Mouse (Mus musculus): ENCODE data around the gene Abcc2. TPM values are rescaled to one million over a fixed set of nuclear protein-coding genes. Genes with fewer than 3 reads are reported as not detected.

Gene Abcc2
- polyA plus RNA-seq (2015; fragmentation: Nextera tagmentation; extraction: Ambion mirVana), result not detected in 2 replicates

DNA sequence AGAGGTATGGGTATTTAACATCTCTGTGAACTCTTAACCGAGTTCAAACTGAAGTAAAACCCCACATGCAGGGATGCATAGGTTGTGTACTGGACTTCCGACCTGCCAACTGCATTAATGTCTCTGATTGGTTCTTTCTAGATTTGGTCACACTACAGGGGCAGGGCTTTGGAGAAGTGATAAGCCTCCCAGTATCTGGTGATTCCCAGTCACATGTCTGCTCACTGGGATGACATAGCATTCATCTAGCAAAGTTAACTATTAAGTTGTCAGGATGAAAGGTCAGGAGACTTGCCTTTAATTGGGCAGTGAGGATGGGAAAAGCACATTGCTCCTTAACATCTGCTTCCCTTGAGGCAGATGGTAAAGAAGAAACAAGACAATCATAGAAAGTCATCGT lies at the start of gene Abcc2:
Abcc2 (plus strand) TSS at position 213 of the 400 bp plus-strand sequence.
- no peak for DNase-seq (ENCODE audit: low spot score)

DNA sequence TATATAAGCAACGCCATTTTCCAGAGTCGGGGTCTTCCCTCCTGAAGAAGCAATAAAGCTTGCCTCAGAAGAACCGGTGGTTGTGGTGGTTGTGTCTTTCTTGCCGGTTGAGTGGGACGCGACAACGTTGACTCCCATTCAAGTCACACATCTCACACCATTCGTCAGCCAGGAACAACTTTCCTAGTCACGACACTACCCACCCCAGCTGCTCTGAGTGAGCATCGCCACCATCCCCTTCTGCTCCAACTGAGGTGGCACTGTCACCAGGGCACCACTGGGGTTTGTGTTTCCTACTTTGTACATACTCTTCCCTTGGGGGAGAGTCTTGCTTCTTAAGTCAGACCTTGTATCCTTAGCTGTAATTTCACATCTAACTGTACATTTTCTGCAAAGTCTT lies 43.6 kb upstream of the Abcc2 start:
- DNase-seq (ENCODE audit: low spot score), result no peak

GRCm38 (mm10) chr19:43743401-43743800 lies 38.6 kb upstream of the Abcc2 start:
- no peak for DNase-seq (ENCODE audit: low spot score)

GRCm38 (mm10) chr19:43745740-43746139 lies 36.3 kb upstream of the Abcc2 start:
- no peak for DNase-seq (ENCODE audit: low spot score)

DNA sequence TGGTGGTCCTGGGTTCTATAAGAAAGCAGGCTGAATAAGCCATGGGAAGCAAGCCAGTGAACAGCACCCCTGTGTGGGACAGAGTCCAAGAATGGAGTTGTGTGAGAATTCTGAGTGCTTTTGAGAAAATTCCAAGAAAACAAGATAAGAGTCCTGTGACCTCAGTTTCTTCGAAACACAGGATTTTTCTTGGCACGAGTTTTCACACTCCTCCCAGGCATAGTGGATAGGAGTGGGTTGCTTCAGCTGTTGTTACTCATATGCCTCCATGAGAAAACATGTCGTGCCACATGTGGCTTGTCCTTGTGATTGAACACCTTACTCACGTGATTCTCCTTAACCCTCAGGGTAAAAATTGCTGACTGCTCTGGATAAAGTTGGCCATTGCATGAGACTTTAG lies 34.1 kb upstream of the Abcc2 start:
- DNase-seq (ENCODE audit: low spot score), result no peak

DNA sequence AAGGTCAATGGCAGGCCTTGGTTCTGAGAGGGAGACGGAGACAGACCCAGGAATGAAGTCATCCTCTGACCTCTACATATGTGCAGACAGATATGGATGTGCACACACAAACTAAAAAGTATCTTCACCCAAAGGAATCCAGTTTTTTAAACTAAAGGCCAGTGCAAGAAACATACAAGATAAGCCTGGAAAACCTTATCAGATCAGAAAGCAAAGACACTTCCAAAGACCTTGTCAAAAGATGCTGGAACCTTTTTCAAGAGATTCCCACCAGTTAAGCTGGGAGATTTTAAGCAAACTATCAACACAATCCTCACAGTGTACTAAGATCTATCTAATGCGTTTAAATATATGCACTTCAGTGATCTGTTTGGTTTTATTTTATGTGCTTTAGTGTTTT lies 32.0 kb upstream of the Abcc2 start:
- DNase-seq (ENCODE audit: low spot score), result no peak

GRCm38 (mm10) chr19:43752489-43753225 lies 29.3 kb upstream of the Abcc2 start, which contains the start of the genes Cutc and Cox15:
Gene Cutc (plus strand): TSS chr19:43752996.
Gene Cox15 (minus strand): TSS chr19:43753000.
- DNase-seq (ENCODE audit: low spot score), result peak; percentile 99

DNA sequence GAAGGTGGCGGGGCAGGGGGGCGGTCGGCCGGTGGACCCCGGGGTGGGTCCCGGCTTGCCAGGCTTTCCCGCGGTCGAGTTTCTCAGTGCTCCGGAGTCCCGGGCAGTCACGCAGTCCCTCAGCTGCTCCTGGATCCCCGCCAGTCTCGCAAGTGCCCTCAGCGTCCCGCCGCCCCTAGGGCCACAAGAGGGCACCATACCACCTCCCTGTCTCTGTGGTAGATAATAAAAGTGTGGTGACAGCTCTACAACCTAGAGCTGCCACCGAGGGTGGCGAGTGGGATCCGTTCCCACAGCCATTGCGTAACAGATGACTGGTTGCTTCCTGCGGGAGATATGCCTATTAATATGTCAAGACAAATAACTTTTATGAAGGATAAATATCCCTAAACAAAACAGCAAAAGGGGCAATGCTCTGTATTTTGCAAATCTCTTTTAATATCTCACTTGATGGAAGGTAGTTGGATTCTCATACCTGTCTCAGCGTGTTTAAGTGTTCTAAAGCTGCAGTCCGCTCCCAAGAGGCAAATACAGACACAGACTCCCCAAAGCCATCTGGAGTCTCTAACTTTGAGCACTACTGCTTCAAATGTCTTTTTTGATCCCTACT lies 28.7 kb upstream of the Abcc2 start:
- peak; percentile 89 for DNase-seq (ENCODE audit: low spot score)

DNA sequence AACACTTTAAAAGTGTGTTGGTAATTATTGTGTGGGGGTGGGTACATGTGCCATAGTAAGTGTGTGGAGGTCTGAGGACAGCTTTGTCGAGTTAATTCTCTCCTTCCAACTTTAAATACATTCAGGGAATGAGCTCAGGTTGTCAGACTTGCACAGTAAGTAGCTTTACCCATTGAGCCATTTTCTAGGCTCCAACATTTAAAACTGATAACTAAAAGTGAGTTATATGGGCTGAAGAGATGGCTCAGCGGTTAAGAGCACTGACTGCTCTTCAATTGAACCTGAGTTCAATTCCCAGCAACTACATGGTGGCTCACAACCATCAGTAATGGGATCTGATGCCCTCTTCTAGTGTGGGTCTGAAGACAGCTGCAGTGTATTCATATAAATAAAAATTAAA lies 27.8 kb upstream of the Abcc2 start:
- DNase-seq (ENCODE audit: low spot score), result no peak

GRCm38 (mm10) chr19:43754872-43755271 lies 27.1 kb upstream of the Abcc2 start:
- no peak for DNase-seq (ENCODE audit: low spot score)

DNA sequence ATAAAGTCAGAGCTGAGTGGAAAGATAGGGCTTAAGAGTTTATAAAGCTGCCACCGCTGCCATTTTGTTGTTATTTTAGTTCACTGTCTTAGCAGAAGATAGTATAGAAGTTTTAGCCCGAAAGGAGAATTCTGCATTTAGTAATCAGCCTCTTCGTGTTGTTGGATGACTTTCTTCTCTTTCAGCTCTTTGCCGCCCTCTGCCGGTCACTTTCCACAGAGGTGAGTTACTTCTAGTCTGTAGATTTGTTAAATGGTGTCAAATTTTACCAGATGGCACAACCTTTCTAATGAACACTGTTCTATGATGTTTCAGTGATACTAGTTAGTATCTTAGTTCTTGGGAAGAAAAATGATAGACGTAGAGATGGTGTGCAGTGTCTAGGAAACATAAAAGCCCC lies 21.5 kb upstream of the Abcc2 start:
- peak; percentile 83 for DNase-seq (ENCODE audit: low spot score)

- DNase-seq (ENCODE audit: low spot score), result peak; percentile 5
These were observed 20.3 kb upstream of the Abcc2 start for GRCm38 (mm10) chr19:43761543-43762256.

DNA sequence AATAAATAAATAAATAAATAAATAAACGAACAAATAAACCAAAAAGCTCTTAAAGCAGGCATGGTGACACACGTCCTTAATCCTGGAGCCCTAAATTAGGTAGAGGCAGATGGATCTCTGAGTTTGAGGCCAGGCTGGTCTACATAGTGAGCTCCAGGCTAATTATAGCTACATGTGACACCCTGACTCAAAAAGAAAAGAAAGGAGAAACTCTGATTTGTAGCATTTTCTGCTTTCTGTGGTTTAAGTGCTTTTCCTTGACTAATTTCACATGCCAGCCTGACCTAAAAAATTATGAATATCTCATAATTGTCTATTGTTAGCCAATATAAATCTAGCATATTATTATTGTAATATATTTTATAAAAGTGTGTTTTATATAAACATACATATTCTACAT lies 19.6 kb upstream of the Abcc2 start:
- no peak for DNase-seq (ENCODE audit: low spot score)

DNA sequence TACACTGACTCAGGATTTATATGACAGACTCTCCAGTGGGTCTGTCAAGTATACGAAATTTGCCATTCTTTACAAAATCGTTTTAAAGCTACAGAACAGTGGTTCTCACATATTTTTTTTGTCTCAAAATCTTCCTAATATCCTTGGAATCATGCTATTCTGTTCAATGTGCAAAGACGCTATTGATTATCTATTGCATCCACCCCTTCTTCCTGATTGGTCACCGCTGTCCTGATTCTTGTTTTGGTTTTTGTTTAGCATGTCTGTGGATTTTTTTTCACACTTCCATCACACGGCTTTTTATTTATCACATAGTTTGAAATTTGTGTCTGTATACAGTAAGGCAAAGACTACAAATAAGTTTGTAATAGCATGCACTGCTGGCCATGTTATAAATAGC lies 15.5 kb upstream of the Abcc2 start:
- DNase-seq (ENCODE audit: low spot score), result no peak

GRCm38 (mm10) chr19:43767549-43768322 lies 14.3 kb upstream of the Abcc2 start:
- DNase-seq (ENCODE audit: low spot score), result no peak

DNA sequence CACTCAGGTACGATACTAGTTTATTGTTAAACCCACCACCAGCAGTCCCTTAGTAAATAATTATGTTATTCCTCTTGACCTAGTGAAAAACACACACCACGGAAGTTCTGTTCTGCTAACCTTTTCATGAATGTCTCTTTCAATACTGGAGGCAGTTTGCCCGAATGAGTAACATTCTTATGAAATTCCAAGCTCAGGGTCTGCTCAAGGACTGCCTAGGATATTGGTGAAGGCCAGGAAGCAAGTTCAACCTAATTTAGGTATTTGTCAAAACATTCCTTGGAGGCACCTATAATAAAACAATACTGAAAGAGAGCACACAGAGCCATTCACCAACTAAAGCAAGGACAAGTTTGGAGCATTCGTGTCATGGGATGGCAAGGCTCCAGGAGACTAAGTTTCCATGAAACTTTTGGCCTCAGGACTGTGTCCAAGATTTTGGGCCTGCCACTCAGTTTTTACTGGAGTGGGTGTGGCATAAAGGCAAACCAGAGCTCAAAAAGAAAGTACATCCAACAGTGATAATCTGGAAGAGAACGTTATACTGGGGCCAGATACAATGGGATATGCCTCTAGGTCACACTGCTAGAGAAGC lies 12.5 kb upstream of the Abcc2 start:
- DNase-seq (ENCODE audit: low spot score), result no peak

DNA sequence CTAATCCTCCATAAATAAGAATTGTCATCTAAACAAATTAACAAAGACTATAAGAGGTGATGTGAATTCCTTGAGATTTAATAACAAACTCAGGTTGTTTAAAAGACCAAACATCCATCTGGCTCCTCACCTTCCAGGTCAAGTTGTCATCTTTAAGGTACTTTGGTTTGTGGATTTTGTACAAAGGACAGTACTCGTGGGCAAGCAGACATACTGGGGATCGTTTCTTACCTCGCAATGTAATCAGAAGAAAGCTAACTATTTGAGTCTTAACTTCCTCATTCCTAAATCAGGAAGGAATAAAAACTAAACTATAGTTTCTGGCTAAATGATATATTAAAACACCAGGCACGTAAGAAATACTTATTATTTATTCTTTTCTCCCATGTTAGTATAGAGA lies 11.4 kb upstream of the Abcc2 start:
- DNase-seq (ENCODE audit: low spot score), result no peak

DNA sequence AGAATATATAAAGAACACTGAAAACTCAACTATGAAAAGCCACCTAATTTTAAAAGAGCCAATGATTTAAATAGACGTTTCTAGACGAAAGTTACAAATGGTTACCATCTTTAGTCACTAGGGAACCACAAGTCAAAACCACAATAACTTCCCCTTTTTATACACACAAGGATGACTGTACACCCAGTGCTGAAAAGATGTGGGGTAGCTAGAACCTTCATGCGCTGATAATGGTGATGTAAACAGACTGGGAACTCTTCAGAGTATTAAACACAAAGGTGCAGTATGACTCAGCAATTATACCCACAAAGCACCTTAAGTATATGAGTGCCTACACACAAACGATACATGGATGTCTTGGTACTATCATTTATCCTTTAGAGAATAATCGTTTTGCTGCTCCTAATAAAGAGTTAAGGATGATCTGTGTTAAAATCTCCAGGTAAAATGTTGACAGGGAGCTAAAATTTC lies 10.5 kb upstream of the Abcc2 start:
- DNase-seq (ENCODE audit: low spot score), result peak; percentile 29

DNA sequence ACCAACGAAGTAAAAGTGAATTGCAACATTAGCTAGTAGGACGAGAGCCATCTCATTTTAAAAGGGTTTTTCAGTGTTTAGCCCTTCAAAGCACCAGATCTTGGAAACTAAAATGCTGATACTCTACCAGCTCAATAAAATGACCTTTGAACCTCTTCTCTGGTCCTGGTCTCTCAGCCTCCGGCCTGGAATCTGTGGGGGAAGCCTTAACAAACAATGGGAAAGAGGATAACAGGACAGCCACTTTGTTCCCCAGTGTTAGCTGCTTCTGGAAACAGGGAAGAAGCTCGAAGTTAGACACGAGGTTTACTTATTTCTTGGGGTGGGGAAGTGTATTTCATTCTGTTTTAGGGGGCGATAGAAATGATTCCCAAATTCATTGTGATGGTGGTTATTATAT lies 9.7 kb upstream of the Abcc2 start:
- no peak for DNase-seq (ENCODE audit: low spot score)

GRCm38 (mm10) chr19:43775433-43775832 lies 6.6 kb upstream of the Abcc2 start:
- no peak for DNase-seq (ENCODE audit: low spot score)

- DNase-seq (ENCODE audit: low spot score), result no peak
These were observed 5.4 kb upstream of the Abcc2 start for GRCm38 (mm10) chr19:43776561-43776960.

Data from thymus, postnatal 0 days (tissue).